Mouse (Mus musculus): ENCODE data around the gene Cnn3.

Gene Cnn3

DNA sequence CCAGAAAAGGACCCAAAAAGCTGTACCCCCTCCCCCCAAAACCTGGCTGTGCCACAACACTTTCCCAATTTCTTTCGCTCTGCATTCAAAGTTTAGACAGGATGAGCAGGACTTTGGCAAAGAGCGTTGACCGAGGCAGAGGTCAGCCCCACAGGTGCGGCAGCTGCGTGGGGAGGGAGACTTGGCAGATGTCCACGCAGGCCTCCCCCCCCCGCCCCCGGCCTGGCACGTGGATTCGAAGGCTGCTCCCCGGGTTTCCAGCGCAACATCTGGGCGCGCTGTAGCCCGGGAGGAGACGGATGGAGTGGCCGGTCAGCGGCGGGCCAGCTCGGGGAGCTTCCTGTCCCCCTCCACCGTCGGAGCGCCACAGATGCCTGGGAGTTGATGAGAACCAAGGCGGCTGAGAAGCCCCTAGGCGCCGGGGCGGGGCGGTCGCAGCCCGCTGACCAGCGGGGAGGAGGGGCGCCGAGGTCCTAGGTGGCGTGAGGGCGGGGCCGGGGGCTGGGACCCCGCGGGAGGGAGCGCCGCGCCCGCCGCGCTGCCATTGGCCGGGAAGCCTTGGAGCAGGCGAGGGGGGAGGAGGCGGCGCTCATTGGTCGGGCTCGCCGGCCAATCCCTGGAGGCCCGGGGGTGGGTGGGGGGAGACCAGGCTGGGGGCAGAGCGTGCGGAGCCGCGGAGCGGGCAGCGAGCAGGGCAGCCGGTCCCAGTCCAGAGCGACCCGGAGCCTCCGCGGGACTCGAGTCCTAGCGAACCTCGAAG lies at the start of gene Cnn3:
TSS of gene Cnn3 (plus strand) at position 637 of the 760 bp plus-strand sequence.
- DNase-seq (ENCODE audit: low read depth), result peak; percentile 74

DNA sequence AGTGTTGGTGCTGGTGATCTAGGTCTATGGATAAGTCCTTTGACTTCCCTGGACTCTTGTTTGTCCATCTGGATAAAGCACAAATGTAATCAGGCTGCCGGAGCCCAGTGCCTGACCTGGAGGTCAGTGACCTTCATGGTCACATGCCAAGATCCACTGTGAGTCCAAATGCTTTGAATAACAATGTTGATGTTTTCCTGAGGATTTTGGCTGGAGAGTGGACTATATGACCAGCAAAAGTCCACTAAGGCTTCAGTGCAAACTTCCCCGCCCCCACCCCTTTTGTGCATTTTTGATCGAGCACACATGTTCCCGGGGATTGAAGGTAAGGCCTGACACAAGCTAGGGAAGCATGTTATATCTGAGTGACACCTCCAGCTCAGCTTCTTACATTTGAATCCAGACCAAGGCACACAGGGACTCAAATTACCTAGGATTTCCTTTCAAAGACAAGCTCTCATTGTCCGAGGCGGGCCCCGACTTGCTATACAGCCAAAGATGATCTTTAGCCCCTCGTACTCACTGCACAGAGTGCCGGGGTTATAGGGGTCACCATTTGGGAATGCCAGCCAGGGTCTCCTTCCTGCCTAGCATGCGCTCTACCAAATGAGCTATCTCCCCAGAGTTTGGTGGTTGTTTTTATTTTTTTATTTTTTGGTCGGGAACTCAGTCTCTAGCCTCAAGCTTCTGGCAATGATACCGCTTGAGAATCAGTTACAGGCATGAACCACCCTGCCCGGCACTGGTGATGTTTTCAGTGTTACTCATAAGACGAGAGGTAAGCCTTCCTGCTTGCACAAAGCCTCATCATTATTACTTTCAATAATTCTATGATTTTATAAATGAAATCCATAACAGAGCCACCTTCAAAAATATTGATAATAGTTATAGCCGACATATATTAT lies 47.3 kb upstream of the Cnn3 start:
- no peak for DNase-seq (ENCODE audit: low read depth)

DNA sequence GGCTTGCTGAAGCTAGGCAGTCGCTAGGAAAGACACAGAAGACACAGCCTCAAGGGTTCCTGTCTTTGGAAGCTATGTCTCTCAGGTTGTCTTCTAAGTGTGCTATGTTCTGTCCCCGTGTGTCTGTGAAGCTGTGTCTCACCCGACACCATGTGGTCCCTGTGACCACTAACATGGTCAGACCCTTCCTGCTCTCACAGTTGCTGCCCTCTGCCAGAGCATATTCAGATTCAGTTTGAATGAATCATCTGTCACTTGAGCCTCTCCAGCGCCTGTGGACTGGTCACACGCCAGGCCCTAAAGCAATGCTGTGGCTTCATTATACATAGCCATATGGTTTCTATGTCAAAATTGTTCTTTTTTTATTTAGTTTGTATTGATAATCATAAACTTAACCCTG lies 46.6 kb upstream of the Cnn3 start:
- DNase-seq (ENCODE audit: low read depth), result no peak

DNA sequence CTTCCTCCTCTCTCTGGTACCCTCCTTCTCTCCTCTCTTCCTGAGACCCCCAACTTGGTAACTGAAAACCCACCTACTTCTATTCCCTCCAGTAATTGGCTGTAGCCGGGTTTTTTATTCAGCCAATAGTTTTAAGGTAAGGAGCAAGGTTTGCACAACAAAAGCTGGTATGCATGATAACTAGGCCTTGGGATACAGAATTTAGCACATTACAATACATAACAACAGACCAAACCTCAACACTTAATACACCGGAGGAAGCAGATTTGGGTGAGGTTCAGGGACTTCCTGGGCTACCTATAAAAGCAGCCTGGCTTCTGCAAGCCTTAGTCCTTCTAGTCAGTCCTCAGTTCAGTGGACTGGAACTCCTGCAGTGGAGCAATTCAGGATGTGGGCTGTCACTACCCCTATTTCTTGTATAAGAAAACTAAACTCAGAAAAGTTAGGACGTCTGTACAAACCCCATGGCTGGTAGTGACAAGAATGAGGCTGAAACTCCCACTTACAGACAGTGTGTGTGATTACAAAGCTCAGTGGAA lies 38.8 kb upstream of the Cnn3 start:
- no peak for DNase-seq (ENCODE audit: low read depth)

DNA sequence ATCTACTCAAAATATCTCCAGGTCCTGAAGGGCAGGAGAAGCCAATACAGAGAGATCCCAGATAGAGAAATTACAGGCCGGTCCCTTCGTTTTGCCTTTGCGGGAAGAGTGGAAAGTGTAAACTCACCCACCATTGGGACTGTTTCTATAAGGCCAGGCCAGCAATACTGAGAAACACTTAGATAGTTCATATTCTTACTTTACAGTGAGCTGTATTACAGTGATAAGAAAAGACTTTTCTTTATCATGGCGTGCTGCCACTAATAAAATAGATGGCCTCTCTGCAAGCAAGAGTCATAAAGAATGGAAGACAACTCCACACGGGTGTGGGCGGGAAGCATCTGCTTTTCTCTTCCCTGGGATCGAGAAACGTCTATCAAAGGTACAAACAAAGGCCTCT lies 36.9 kb upstream of the Cnn3 start:
- DNase-seq (ENCODE audit: low read depth), result peak; percentile 29

DNA sequence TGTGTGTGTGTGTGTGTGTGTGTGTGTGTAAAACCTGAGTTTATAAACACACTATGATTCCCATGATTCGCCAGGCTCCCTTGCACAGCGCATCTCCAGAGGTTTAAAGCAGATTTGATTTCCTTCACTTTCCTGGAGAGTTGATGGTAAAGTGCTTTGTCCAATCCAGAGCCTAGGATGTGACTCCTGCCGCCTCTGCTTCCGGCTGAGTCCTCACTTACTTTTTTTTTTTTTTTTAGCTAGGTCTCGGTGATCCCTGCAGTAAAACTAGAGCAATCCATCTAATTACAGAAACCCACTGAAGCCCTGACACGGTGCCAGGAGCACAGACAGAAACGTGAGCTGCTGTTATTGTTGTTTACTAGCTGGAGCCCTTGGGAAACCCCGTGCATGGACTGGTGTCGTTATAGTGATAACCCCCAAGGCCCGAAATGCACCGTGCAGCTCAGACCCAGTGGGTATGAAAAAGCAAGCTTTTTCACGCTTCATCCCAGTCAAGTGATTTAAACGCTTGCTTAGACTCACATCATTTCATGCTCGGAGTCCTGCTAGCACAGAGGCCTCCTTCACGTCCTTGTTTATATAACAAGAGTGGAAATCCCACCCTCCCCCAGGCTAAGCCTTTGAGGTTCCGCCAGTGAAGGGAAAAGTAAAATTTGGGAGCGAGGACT lies 36.3 kb upstream of the Cnn3 start:
- DNase-seq (ENCODE audit: low read depth), result no peak

DNA sequence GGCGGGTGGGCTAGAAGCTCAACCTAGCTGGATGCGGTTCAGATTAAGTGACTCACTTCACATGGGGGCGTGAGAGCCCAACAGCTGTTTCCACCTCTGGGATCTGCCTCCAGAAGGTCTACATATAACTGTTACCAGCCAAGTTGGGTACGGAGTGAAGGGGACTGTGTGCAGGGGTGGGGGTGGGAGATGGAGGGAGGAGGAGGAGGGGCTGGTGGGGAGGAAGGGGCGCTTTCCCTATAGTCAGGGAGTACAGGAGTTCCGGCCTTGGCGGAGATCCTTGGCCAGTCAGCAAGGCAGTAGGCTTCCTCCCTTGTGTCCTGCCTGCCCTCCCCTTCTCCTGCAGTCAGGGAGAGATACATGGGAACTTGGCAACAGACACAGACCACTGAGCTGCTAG lies 35.6 kb upstream of the Cnn3 start:
- DNase-seq (ENCODE audit: low read depth), result no peak

DNA sequence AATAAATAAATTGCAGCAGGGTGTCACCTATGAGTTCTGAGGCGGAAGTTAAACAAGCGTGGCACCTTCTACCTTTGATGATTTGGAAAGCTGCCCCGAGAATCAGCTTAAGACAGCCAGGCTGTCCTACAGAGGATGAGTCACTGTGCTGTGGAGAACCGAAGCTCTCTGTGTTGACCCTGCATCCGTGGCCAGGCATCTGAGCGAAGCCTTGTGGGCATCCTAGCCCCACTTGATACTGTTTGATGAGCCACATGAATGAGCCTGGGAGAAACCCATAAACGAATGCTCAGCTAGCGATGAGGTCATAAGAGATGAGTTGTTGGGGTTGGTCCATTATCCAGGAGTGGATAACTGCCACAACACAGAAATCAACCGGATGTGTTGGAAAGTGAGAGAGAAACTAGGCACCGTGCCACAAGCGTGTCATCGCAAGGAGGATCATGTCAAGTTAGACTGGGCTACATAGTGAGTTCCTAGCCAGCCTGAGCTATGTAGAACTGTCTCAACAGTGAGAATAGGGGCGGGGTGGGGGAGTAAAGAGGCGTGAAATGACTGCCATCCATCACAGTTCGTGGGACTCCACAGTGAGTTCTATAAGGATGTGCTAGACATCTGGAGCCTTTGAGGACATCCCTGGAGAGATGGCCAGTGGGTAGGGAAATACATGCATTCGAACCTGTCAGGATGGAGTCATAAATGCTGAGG lies 30.6 kb upstream of the Cnn3 start:
- no peak for DNase-seq (ENCODE audit: low read depth)

DNA sequence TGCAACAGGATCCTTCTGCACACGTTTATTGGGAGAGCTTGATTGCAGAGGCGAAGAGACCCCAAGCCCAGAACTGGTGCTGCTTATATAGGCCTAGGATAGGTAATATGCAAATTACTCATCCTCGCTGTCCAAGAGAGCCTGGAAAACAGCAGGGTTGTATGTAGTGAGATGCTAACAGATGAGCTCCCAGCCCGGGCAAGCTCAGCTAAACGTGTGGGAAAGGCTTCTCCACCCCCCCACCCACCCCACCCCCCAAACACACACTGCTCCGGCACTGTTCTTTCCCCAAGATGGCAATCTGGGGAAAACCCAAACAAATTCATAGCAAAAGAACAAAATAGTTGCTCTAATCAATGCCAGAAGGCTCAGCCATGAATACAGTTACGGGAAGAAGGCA lies 29.7 kb upstream of the Cnn3 start:
- no peak for DNase-seq (ENCODE audit: low read depth)

DNA sequence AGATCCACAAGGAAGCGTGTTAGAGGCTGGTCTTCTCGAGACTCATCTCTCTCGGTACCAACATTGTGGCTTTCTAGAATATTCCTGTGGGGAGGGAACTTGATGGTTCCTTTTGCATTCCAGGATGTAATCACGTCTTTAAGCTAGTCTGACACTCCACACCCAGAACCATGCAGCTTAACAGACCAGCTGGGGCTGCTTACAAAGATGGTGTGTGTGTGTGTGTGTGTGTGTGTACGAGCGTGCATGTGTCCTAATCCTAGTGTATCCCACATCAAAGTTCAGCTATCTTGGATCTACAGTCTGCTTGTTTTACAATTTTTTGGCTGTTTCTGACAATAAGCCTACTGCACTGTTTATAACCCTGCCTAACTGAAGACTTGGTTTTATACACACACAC lies 29.3 kb upstream of the Cnn3 start:
- DNase-seq (ENCODE audit: low read depth), result no peak

DNA sequence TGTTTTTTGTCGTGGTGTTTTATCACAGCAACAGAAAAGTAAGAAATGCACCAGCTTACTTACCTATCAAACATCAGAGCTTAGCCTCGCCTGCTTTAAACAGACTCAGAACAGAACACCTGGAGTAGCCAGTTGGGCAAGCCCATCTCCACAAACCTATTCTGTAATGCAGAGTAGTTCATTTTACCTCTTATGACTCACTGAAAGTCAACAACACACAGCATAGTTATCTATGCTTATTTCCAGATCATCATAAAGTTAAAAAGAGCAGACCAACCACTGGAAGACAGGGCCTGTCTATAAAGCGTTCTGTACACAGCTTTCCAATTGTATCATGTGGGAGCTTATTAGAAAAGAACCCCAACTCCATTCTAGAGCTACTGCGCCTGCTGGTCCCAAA lies 24.9 kb upstream of the Cnn3 start:
- no peak for DNase-seq (ENCODE audit: low read depth)

DNA sequence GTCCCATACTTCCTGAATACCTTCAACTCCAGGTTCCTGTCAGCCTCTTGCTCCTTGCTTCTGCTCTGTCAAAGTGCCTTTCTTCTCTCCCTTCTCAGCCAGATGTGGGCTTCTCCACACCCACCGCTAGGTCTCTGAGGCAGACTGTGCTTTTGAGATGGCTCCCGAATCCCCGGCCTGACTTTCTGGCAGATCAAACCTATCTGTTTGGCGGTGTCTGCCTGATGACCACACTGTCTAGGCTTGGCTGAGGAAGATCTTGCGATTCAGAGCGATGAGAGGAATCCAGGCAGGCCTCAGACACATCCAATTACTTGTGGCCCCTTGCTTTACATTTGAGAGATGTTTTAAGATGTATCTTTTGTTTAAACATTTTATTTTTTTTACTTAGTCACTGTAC lies 24.2 kb upstream of the Cnn3 start:
- DNase-seq (ENCODE audit: low read depth), result no peak

DNA sequence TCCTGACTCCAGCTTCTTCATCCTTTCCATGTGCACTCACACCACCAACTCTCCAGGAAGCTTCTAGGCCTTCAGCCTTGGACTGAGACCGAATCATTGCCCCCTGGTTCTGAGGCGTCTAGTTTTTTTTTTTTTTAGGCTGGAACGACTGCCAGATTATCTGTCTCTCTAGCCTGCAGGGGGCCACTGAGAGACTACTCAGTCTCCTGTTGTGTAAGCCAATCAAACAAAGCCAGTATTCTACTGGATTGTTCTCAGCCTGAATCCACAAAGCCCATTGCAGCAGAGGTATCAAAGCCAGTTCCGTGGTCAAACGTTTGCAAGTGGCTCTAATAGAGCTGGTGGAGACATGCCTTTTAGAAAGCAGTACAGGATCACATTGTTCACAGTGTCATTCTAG lies 22.8 kb upstream of the Cnn3 start:
- DNase-seq (ENCODE audit: low read depth), result no peak

DNA sequence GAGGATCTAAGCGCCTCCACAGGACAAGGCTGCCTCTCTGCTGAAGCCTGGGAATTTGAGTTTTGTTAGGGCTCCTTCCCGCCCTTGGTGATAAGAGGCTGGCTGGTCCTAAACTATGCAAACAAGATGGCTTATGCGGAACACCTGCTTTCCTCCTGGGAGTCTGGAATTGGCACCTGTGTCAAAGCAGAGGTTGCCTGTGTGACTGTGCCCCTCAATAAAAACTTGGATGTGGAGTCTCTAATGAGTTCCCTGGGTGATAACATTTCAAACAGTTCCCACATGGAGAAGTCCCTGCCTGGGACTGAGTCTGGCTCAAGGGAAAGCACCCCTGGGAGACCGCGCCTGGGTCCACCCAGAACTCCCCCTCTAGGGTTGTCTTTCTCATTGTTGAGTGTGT lies 21.2 kb upstream of the Cnn3 start:
- no peak for DNase-seq (ENCODE audit: low read depth)

DNA sequence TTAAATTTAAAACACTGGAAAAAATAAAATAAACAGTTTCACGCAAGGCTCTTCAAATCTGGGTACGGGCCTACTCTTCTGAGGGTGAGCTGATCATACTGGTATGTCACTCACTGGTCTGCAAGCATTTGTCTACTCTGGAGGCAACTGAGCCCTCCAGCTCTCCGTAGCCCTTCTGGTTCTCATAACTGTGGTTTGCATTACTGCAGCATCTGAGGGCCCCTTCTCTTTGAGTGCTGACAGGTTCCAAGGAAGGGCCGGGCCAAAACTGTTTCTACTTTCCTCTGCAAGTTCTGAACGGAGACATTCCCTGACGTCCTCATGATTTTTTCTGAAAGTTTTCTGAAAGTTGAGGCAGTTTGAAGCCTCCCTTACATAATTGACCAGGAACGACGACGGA lies 18.9 kb upstream of the Cnn3 start:
- no peak for DNase-seq (ENCODE audit: low read depth)

DNA sequence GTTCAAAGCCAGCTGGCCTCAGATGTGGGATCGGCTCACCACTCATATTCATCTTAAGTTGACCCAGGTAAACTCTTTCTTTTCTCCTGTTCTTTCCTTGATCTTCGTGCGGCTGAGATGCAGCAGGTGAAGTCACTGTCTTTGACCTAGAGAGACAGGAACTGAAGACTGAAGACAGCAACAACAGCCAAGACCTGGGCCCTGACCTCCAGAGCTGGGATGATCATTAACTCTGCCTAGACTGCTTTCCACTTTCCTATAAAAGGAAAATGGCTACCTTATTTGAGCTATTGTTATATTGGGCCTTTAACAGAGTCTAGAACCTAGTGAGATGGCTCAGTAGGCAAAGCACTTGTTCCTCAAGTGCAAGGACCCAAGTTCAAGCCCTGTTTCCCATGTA lies 17.9 kb upstream of the Cnn3 start:
- no peak for DNase-seq (ENCODE audit: low read depth)

DNA sequence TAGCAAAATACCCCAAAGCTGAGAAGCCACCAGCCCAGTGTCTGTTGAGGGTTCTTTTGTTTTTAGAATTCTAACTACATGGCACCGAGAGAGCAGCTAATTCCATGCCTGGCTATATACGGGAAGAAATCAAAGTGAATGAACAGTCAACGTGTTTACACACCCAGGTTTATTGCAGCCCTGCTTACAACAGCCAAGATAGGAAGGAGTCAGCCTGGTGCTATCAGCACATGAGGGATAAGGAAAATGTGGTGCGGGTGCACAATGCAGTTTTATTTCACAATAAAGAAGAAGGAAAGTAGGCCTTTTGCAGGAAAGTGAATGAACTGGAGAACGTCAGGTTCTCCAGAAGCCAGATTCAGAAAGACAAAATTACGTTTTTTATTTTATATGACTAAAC lies 14.8 kb upstream of the Cnn3 start:
- DNase-seq (ENCODE audit: low read depth), result no peak

DNA sequence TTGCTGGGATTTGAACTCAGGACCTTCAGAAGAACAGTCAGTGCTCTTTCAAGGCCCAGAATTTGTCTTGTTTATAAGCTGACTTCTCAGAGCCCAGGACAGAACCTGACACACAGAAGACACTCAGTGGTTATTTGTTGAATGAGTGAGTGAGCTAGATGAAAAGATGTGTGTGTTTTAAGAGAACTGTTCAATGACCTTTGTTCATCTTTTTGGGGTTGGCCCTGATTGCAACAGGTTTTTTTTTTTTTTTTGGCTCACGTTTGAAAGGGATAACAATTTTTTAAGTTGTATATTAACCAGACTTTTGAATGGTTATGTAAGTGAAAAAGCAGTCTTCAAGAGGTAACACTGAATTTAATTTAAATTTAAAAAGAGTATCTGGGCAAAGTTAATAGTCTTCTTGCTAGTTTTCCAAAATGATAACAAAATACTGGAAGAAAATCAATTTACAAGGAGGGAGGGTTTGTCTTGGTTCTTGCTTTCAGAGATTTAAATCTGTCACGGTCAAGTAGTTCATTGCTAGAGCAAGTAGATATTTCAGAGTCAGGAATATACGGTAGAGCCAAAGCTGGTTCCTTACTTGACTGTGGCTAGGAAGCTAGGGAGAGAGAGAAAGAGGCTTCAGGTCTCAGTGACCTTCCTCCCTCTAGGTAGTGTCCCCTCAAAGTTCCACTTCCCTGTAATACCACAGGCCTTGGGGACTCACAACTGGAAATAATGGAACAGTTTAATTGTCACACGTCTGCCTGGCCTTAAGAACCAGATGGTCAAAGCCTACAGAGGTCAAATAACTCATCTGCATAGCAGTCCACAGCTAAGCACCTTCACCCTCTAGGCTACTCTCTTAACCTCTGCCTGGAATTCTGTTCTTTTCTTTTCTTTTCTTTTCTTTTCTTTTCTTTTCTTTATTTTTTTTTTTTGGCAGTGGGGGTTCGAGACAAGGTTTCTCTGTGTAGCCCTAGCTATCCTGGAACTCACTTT lies 9.8 kb upstream of the Cnn3 start:
- DNase-seq (ENCODE audit: low read depth), result no peak

DNA sequence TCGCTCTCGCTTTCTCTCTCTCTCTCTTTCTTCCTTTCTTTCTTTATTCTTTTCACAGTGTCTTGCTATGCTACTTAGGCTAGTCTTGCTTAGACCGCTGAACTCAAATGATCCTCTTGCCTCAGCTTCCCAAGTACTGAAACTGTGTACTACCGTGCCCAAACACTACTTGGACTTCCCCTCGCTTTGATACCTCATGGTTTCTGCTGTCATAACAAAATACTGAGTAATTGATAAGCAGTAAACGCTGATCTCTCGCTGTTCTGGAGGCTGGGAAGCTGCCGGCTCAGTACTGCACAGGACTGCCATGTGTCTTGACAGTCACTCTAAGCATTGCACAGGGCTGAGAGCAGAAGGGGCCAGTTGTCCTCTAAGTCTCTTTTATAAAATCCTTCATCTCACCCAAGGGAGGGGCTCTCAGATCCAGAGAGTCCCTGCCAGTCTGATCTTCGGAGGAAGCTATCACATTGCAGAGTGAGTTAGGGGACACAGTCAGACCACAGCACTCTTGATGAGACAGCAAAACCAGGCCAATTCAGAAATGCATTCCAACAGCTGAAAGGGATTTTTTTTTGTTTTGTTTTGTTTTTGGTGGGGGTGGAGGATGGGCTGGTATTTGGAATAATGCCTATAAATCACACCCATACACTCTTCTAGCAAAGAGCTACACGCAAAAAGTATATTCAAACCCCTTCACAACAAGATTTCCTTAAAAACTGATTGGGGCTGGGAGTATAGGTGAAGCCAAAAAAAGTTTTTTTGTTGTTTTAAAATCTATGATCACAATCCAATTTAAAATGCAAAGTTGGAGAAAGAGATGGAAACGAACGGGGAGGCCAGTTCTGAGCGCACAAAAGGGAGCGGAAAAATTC lies 8.7 kb upstream of the Cnn3 start:
- no peak for DNase-seq (ENCODE audit: low read depth)

DNA sequence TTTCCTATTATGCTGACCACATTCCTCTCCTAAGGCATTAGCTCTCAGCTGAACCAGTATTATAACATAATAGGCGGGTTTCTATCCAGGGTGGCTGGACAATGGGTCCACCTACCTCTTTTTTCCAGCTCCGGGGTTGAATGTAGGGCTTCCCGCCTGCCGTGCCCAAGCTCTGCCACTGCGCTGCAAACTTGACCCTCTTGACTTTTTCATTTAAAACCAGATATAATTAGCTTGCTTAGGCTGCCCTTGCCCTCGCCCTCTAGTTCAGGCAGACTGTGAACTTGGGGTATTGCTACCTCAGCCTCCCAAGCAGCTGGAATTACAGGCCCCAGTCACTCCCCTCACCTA lies 8.1 kb upstream of the Cnn3 start:
- no peak for DNase-seq (ENCODE audit: low read depth)
